9 mouse cellular contexts compared by ENCODE assay signal in the genomic region with DNA sequence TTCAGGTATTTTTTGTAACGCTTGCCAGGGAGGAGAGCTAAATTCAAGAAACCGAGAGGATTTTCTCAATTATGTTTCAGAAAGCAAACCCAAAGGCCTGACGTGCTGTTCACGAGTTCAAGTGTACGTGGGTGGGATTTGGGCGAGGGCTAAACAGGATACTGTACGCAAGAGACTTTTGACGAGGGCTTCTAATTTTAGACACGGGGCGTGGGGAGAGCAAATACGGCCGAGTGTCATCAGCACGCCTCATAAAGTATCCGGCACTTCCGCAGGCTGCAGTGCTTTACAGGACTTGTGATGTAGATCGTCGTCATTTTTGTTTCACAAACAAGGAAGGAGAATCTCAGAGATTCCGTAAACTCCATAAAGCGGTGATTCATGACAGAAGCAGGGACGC.
DNase-seq lines count a peak whose midpoint lies in the region; ATAC-seq and TF ChIP-seq lines count a peak whose summit lies in the region.
"Had no signal": no experiment of that assay in that cellular context is flagged by ENCODE, and none has a peak within 500 bp of the region (broad histone marks: within the 10 kb centered on the region; RNA-seq: fewer than 3 reads in every experiment).

No protein-coding gene starts in this region.

- no peak for ATAC-seq in hindbrain, embryonic 15.5 days (ENCODE audit: low FRiP score, low read depth)
- no peak for ATAC-seq in midbrain, embryonic 15.5 days (replicated peaks)
- ATAC-seq in cerebellum, adult (ENCODE audit: insufficient number of reproducible peaks, low FRiP score, low TSS enrichment): no peak
- ATAC-seq in intestine, embryonic 15.5 days: no peak

- H3K4me3 ChIP-seq in kidney, adult 2 months (ENCODE audit: insufficient read depth, low read depth, low read length): no peak overlapping the region
- no peak overlapping the region for H3K4me3 ChIP-seq in brown adipose tissue, adult 24 weeks (ENCODE audit: insufficient read depth, low read depth, low read length)
- no peak overlapping the region for H3K4me3 ChIP-seq in hindbrain, embryonic 15.5 days
- no peak overlapping the region for H3K4me3 ChIP-seq in midbrain, embryonic 15.5 days
- no peak overlapping the region for H3K4me3 ChIP-seq in intestine, embryonic 15.5 days (replicated peaks)

- peaks cover 3% of the 10 kb centered on the region; the same call in 1 of the 2 replicates for H3K4me1 ChIP-seq in kidney, adult 2 months (ENCODE audit: control insufficient read depth, insufficient read depth, low read length)
- H3K4me1 ChIP-seq in brown adipose tissue, adult 24 weeks (ENCODE audit: control insufficient read depth, insufficient read depth, insufficient read length, low read length): no peaks in the 10 kb centered on the region
- H3K4me1 ChIP-seq in hindbrain, embryonic 15.5 days (replicated peaks): peaks cover 20% of the 10 kb centered on the region
- peaks cover 8% of the 10 kb centered on the region; the same call in 1 of the 2 replicates for H3K4me1 ChIP-seq in midbrain, embryonic 15.5 days
- H3K4me1 ChIP-seq in intestine, embryonic 15.5 days (replicated peaks): no peaks in the 10 kb centered on the region

- no peaks in the 10 kb centered on the region for H3K36me3 ChIP-seq in kidney, adult 2 months (ENCODE audit: control insufficient read depth, insufficient read depth, low read length)
- H3K36me3 ChIP-seq in hindbrain, embryonic 15.5 days: no peaks in the 10 kb centered on the region
- no peaks in the 10 kb centered on the region for H3K36me3 ChIP-seq in midbrain, embryonic 15.5 days (replicated peaks)
- no peaks in the 10 kb centered on the region for H3K36me3 ChIP-seq in intestine, embryonic 15.5 days

- peak overlapping the region; percentile 1; the same call in 1 of the 2 replicates for H3K4me2 ChIP-seq in hindbrain, embryonic 15.5 days
- no peak overlapping the region for H3K4me2 ChIP-seq in midbrain, embryonic 15.5 days
- H3K4me2 ChIP-seq in intestine, embryonic 15.5 days (replicated peaks): no peak overlapping the region

- TF ChIP-seq POLR2A in kidney, adult 2 months (IDR thresholded peaks at IDR 0.05; ENCODE audit: low read depth, low read length): no peak

- 43% methylated on average over 20 of the region's 20 CpGs for WGBS in kidney, adult 2 months
- WGBS in hindbrain, embryonic 15.5 days: 82% methylated on average over 20 of the region's 20 CpGs
- 89% methylated on average over 20 of the region's 20 CpGs for WGBS in midbrain, embryonic 15.5 days
- WGBS in intestine, embryonic 15.5 days: 74% methylated on average over 20 of the region's 20 CpGs

- no peaks in the 10 kb centered on the region for H3K27me3 ChIP-seq in kidney, adult 2 months (replicated peaks; ENCODE audit: control insufficient read depth, insufficient read depth, low read length)
- H3K27me3 ChIP-seq in hindbrain, embryonic 15.5 days: no peaks in the 10 kb centered on the region
- H3K27me3 ChIP-seq in midbrain, embryonic 15.5 days (replicated peaks): no peaks in the 10 kb centered on the region
- H3K27me3 ChIP-seq in intestine, embryonic 15.5 days (replicated peaks): no peaks in the 10 kb centered on the region

- no peak overlapping the region for H3K27ac ChIP-seq in kidney, adult 2 months (ENCODE audit: insufficient read depth, low read depth, low read length)
- H3K27ac ChIP-seq in brown adipose tissue, adult 24 weeks (replicated peaks; ENCODE audit: low read depth, low read length): peak overlapping the region; percentile 40; the same call in 1 of the 2 replicates
- H3K27ac ChIP-seq in hindbrain, embryonic 15.5 days (replicated peaks): peak overlapping the region; percentile 74
- H3K27ac ChIP-seq in midbrain, embryonic 15.5 days: peak overlapping the region; percentile 64; the same call in 1 of the 2 replicates
- H3K27ac ChIP-seq in intestine, embryonic 15.5 days: no peak overlapping the region
- H3K27ac ChIP-seq: liver, embryonic 14.5 days had no signal

- H3K9me3 ChIP-seq in hindbrain, embryonic 15.5 days: no peaks in the 10 kb centered on the region
- no peaks in the 10 kb centered on the region for H3K9me3 ChIP-seq in midbrain, embryonic 15.5 days
- no peaks in the 10 kb centered on the region for H3K9me3 ChIP-seq in intestine, embryonic 15.5 days

- no peak for TF ChIP-seq CTCF in kidney, adult 2 months (conservative IDR thresholded peaks at IDR 0.05; ENCODE audit: insufficient read depth, insufficient read length, low read depth, low read length)

- H3K9ac ChIP-seq in hindbrain, embryonic 15.5 days: no peak overlapping the region
- no peak overlapping the region for H3K9ac ChIP-seq in midbrain, embryonic 15.5 days
- H3K9ac ChIP-seq in intestine, embryonic 15.5 days: no peak overlapping the region
- H3K9ac ChIP-seq: liver, embryonic 14.5 days had no signal

- peak; percentile 8 for DNase-seq in kidney, adult 2 months
- no peak for DNase-seq in kidney, adult 11 months
- DNase-seq: retina, postnatal 1 day had no signal

Comparison
In these comparisons a context has a peak if more than half of its experiments do, and no peak if none do; other contexts are left out.
1. H3K27ac ChIP-seq: peak in brown adipose tissue, adult 24 weeks (single experiment), hindbrain, embryonic 15.5 days (single experiment) and midbrain, embryonic 15.5 days (single experiment); none in kidney, adult 2 months (single experiment) and intestine, embryonic 15.5 days (single experiment).